Mouse (Mus musculus) limb, embryonic 12.5 days (tissue): ENCODE data around the gene Ampd2. TPM values are rescaled to one million over a fixed set of nuclear protein-coding genes. Genes with fewer than 3 reads are reported as not detected.

ENCODE experiments used
- ATAC-seq: fragments of 200-750 bp; cut with Nextera tagmentation; 2 replicates; pipeline ENCODE4 v1.8.0; 2017; ENCODE audit warnings: low read depth, moderate TSS enrichment; ENCODE audit not compliant: insufficient number of reproducible peaks, insufficient read depth, low FRiP score, low TSS enrichment
- H3K27ac ChIP-seq: fragments of 300-500 bp; sonication (generic); 2 replicates; pipeline ENCODE4 v1.5.1; 2016; ENCODE audit warnings: mild to moderate bottlenecking, moderate library complexity
- H3K27me3 ChIP-seq: fragments of 300-500 bp; sonication (generic); 2 replicates; pipeline ENCODE4 v1.6.1; 2016; ENCODE audit warnings: mild to moderate bottlenecking, moderate library complexity
- H3K36me3 ChIP-seq: fragments of 300-500 bp; sonication (generic); 2 replicates; pipeline ENCODE4 v1.6.1; 2016; ENCODE audit warnings: mild to moderate bottlenecking, moderate library complexity
- H3K4me1 ChIP-seq: fragments of 300-500 bp; sonication (generic); replicated peaks from 2 replicates; pipeline ENCODE4 v1.6.1; 2016
- H3K4me2 ChIP-seq: fragments of 300-500 bp; sonication (generic); 2 replicates; pipeline ENCODE4 v1.6.1; 2016; ENCODE audit warnings: mild to moderate bottlenecking, moderate library complexity
- H3K4me3 ChIP-seq: fragments of 300-500 bp; sonication (generic); replicated peaks from 2 replicates; pipeline ENCODE4 v1.5.1; 2016; ENCODE audit warnings: mild to moderate bottlenecking
- H3K9ac ChIP-seq: fragments of 300-500 bp; sonication (generic); replicated peaks from 2 replicates; pipeline ENCODE4 v1.6.1; 2016; ENCODE audit warnings: mild to moderate bottlenecking, moderate library complexity
- H3K9me3 ChIP-seq: fragments of 300-500 bp; sonication (generic); 2 replicates; pipeline ENCODE4 v1.6.1; 2016; ENCODE audit warnings: mild to moderate bottlenecking, moderate library complexity
- WGBS: fragments of 180-500 bp; shearing (Covaris S2); methylation state at CpG from one replicate; pipeline ENCODE4 v1.1.7; 2016; 5-methylcytosine and 5-hydroxymethylcytosine counted together
- polyA plus RNA-seq: library from polyadenylated mRNA; unstranded; fragments of >200 nt; fragmentation: Nextera tagmentation; extraction: Ambion mirVana; gene quantifications from 2 replicates; pipeline ENCODE4 v1.2.1, GENCODE M21; 2016

Ampd2 gene
- polyA plus RNA-seq, 1 experiment from 2014 or later: 51.7 TPM

GRCm38 (mm10) chr3:108084767-108085270, 1.6 kb downstream of the Ampd2 start:
- peak overlapping the region; percentile 76 for H3K9ac ChIP-seq
- no peaks in the 10 kb centered on the region for H3K27me3 ChIP-seq
- H3K4me1 ChIP-seq: peaks cover 62% of the 10 kb centered on the region
- WGBS: 20% methylated on average over 13 of the region's 13 CpGs
- H3K36me3 ChIP-seq: peaks cover 10% of the 10 kb centered on the region
- peak overlapping the region; percentile 68 for H3K4me3 ChIP-seq
- peak overlapping the region; percentile 99 for H3K4me2 ChIP-seq
- H3K9me3 ChIP-seq: no peaks in the 10 kb centered on the region
- peak; percentile 6; the same call in 1 of the 2 replicates for ATAC-seq
- peak overlapping the region; percentile 88; the same call in 1 of the 2 replicates for H3K27ac ChIP-seq

GRCm38 (mm10) chr3:108083904-108084407, 2.5 kb downstream of the Ampd2 start:
- Histone ChIP-seq H3K27me3 (no peaks in the 10 kb centered on the region), H3K9ac (no peak overlapping the region), H3K4me1 (peaks cover 57% of the 10 kb centered on the region), H3K9me3 (no peaks in the 10 kb centered on the region), H3K4me2 (peak overlapping the region; percentile 99), H3K27ac (no peak overlapping the region), H3K36me3 (peaks cover 19% of the 10 kb centered on the region), H3K4me3 (peak overlapping the region; percentile 68; the same call in 1 of the 2 replicates)
- WGBS: 82% methylated on average over 4 of the region's 4 CpGs
- no peak for ATAC-seq

DNA sequence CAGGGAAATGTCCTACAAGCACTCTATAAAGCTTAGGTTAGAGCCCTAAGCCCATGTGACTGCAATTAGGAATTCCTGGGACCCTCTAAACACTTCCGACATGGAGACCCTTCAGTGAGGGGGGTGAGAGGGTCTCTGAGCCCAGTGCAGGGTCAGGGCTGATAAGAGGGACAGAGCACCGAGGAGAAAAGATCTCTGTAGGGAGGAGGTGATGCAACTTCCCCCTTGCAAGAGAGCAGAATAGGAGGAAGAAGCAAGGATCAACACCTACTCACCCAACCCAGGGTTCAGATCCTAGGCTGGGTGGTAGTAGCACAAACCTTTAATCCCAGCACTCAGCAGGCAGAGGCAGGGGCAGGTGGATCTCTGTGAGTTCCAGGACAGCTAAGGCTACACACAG, 3.3 kb downstream of the Ampd2 start:
- 40% methylated on average over 2 of the region's 2 CpGs for WGBS
- H3K4me1 ChIP-seq: peaks cover 52% of the 10 kb centered on the region
- H3K4me2 ChIP-seq: no peak overlapping the region
- no peak overlapping the region for H3K4me3 ChIP-seq
- 0 out of 2 replicates have a peak overlapping the region, but pooled peaks have one; percentile 17 for H3K27ac ChIP-seq
- no peak for ATAC-seq
- H3K27me3 ChIP-seq: no peaks in the 10 kb centered on the region
- H3K9me3 ChIP-seq: no peaks in the 10 kb centered on the region
- peaks cover 25% of the 10 kb centered on the region for H3K36me3 ChIP-seq
- peak overlapping the region; percentile 48 for H3K9ac ChIP-seq

DNA sequence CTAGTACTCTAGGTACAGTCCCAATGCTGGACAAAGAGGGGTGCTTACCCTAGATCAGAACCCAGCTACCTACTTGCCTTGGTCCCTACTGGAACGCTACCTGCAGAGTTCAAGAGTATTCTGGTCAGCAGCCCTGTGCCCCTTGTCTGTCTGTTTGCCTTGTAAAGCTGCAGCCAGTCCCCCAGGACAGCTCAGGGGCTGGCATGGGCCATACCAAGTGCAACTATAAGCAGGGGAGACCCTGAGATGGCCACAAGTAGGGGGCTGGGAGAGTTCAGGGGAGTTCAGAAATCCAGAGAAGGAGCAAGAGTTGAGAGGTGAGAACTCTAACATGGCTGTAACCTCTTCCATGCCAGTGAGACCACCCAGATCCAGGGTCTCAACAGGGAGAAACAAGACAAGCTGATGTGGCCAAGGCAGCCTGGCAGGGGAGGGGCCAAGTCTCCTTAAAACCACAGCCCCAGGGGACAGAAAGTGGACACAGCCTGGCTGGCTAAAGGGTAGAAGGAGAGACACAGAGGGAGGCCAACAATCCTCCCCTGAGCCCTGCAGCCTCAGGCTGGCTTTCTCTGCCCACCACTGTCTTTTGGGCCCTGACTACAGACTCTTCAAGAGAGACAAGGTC, 4.1 kb downstream of the Ampd2 start:
- Histone ChIP-seq H3K4me3 (peak overlapping the region; percentile 19), H3K4me1 (peaks cover 48% of the 10 kb centered on the region), H3K27ac (peak overlapping the region; percentile 54; the same call in 1 of the 2 replicates)

GRCm38 (mm10) chr3:108081681-108082080, 4.8 kb downstream of the Ampd2 start:
- WGBS: 59% methylated on average over 4 of the region's 4 CpGs
- Histone ChIP-seq H3K9ac (peak overlapping the region; percentile 48; the same call in 1 of the 2 replicates), H3K36me3 (peaks cover 40% of the 10 kb centered on the region), H3K4me1 (peaks cover 42% of the 10 kb centered on the region), H3K9me3 (no peaks in the 10 kb centered on the region), H3K4me2 (peak overlapping the region; percentile 33), H3K27me3 (no peaks in the 10 kb centered on the region), H3K27ac (peak overlapping the region; percentile 54), H3K4me3 (peak overlapping the region; percentile 19)
- no peak for ATAC-seq

More for the DNA sequence above, 4.1 kb downstream of the Ampd2 start:
- H3K4me2 ChIP-seq: peak overlapping the region; percentile 33; the same call in 1 of the 2 replicates
- ATAC-seq: no peak
- H3K9ac ChIP-seq: peak overlapping the region; percentile 48
- peaks cover 33% of the 10 kb centered on the region for H3K36me3 ChIP-seq
- no peaks in the 10 kb centered on the region for H3K27me3 ChIP-seq
- WGBS: 52% methylated on average over 1 of the region's 1 CpGs
- H3K9me3 ChIP-seq: no peaks in the 10 kb centered on the region

- Histone ChIP-seq H3K36me3 (peaks cover 83% of the 10 kb centered on the region), H3K4me1 (peaks cover 9% of the 10 kb centered on the region), H3K27me3 (no peaks in the 10 kb centered on the region), H3K9me3 (no peaks in the 10 kb centered on the region), H3K27ac (no peak overlapping the region), H3K9ac (no peak overlapping the region), H3K4me2 (no peak overlapping the region), H3K4me3 (no peak overlapping the region)
- ATAC-seq: no peak
- 96% methylated on average over 9 of the region's 9 CpGs for WGBS
Measured at GRCm38 (mm10) chr3:108076836-108077235, 9.6 kb downstream of the Ampd2 start.

- H3K9ac ChIP-seq: 0 out of 2 replicates have a peak overlapping the region, but pooled peaks have one; percentile 18
- no peaks in the 10 kb centered on the region for H3K9me3 ChIP-seq
- no peak for ATAC-seq
- peaks cover 57% of the 10 kb centered on the region for H3K36me3 ChIP-seq
- H3K4me3 ChIP-seq: no peak overlapping the region
- H3K27ac ChIP-seq: no peak overlapping the region
- H3K27me3 ChIP-seq: no peaks in the 10 kb centered on the region
- no peak overlapping the region for H3K4me2 ChIP-seq
- 85% methylated on average over 10 of the region's 10 CpGs for WGBS
- 0 out of 2 replicates have a peak, but pooled peaks cover 3% of the 10 kb centered on the region for H3K4me1 ChIP-seq
Measured at GRCm38 (mm10) chr3:108072983-108073569, 13.4 kb downstream of the Ampd2 start.

DNA sequence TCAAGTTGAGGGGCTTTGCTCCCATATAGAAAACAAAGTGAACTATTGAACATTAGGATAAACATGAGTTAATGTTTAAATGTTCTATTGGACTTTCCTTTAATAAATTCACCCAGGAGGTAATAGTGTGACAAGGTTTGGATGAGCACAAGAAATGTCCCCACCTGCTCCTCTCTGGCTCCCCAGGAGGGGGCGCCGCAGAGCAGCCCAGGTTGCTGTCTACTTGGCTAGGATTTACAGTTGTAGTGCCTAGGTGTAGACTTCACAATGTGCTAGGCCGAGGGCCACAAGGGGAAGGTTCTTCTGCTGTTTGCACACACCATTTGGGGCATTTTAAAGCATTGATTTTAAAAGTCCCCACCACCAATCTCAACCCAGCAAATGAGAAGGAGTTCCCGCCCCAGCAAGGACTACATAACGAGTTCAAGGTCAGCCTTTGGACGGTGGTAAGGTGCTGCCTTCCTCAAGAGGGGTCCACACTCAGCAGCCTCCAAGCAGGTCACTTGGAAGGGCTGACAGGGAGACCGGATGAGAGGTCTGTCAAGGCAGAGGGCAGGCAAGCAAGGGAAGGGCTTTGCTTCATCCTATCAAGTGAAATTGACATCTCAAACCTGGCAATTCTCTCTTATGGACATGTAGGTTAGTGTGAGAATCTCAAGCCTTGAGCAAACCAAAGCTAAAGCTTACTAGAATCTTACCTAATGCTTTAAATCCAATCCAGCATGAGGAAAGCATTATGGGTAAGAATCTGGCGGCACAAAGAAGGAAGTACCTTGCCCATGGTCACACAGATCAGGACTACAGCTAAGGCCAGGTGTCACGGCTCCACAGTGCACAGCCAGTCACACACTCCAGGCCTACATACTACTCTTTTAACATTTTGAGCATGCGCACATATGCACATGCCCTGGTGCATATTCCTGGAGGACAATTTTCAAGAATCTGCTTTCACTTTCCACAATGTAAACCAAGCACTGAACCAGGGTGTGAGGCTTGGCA, 15.9 kb downstream of the Ampd2 start:
- Histone ChIP-seq H3K4me1 (0 out of 2 replicates have a peak, but pooled peaks cover 3% of the 10 kb centered on the region), H3K36me3 (peaks cover 33% of the 10 kb centered on the region), H3K4me3 (no peak overlapping the region)

GRCm38 (mm10) chr3:108069231-108069870, 17.1 kb downstream of the Ampd2 start:
- ATAC-seq: no peak

More for the DNA sequence above, 15.9 kb downstream of the Ampd2 start:
- Histone ChIP-seq H3K27ac (no peak overlapping the region), H3K27me3 (no peaks in the 10 kb centered on the region), H3K9ac (no peak overlapping the region), H3K9me3 (no peaks in the 10 kb centered on the region), H3K4me2 (no peak overlapping the region)
- no peak for ATAC-seq
- WGBS: 64% methylated on average over 10 of the region's 10 CpGs

GRCm38 (mm10) chr3:108068826-108069225, 17.6 kb downstream of the Ampd2 start:
- Histone ChIP-seq H3K36me3 (peaks cover 15% of the 10 kb centered on the region), H3K4me1 (0 out of 2 replicates have a peak, but pooled peaks cover 3% of the 10 kb centered on the region), H3K27ac (no peak overlapping the region), H3K9me3 (no peaks in the 10 kb centered on the region), H3K9ac (no peak overlapping the region), H3K27me3 (no peaks in the 10 kb centered on the region), H3K4me2 (no peak overlapping the region), H3K4me3 (no peak overlapping the region)
- 7% methylated on average over 1 of the region's 1 CpGs for WGBS
- ATAC-seq: no peak

More at GRCm38 (mm10) chr3:108069231-108069870, 17.1 kb downstream of the Ampd2 start:
- no peak overlapping the region for H3K9ac ChIP-seq
- 0 out of 2 replicates have a peak, but pooled peaks cover 3% of the 10 kb centered on the region for H3K4me1 ChIP-seq
- no peak overlapping the region for H3K4me2 ChIP-seq
- H3K4me3 ChIP-seq: no peak overlapping the region
- WGBS: 64% methylated on average over 13 of the region's 13 CpGs
- no peaks in the 10 kb centered on the region for H3K27me3 ChIP-seq
- peaks cover 20% of the 10 kb centered on the region for H3K36me3 ChIP-seq
- no peak overlapping the region for H3K27ac ChIP-seq
- H3K9me3 ChIP-seq: no peaks in the 10 kb centered on the region
